Mouse (Mus musculus) limb, embryonic 11.5 days (tissue): Measurements from ENCODE around the gene Ldhb. TPM values are rescaled to one million over a fixed set of nuclear protein-coding genes. Genes with fewer than 3 reads are reported as not detected.
"Not testable (repeated sequence)": the region's sequence is repeated elsewhere in the genome, so short reads cannot be mapped to it uniquely, and the experiment has no call there.

Experiments used
- ATAC-seq: fragments of 200-750 bp; cut with Nextera tagmentation; 2 replicates; pipeline ENCODE4 v1.8.0; 2017; ENCODE audit warnings: low read depth; ENCODE audit not compliant: insufficient number of reproducible peaks, low FRiP score, low TSS enrichment
- DNase-seq: peaks from one replicate; pipeline ENCODE4 v3.0.0-alpha.2; 2015; ENCODE audit warnings: low spot score
- H3K27ac ChIP-seq: fragments of 300-500 bp; sonication (generic); replicated peaks from 2 replicates; pipeline ENCODE4 v1.5.1; 2014; ENCODE audit warnings: low read depth, mild to moderate bottlenecking, low read length
- H3K27me3 ChIP-seq: fragments of 300-500 bp; sonication (generic); 2 replicates; pipeline ENCODE4 v1.6.1; 2014; ENCODE audit warnings: mild to moderate bottlenecking, low read length, mixed read lengths; ENCODE audit not compliant: control insufficient read depth, insufficient read depth
- H3K36me3 ChIP-seq: fragments of 300-500 bp; sonication (generic); 2 replicates; pipeline ENCODE4 v1.6.1; 2014; ENCODE audit warnings: mild to moderate bottlenecking, low read length, moderate library complexity, mixed read lengths; ENCODE audit not compliant: control insufficient read depth, insufficient read depth
- H3K4me1 ChIP-seq: fragments of 300-500 bp; sonication (generic); 2 replicates; pipeline ENCODE4 v1.6.1; 2014; ENCODE audit warnings: low read length, mixed read lengths; ENCODE audit not compliant: control insufficient read depth, insufficient read depth
- H3K4me2 ChIP-seq: fragments of 300-500 bp; sonication (generic); 2 replicates; pipeline ENCODE4 v1.6.1; 2014; ENCODE audit warnings: low read depth, mild to moderate bottlenecking, moderate library complexity; ENCODE audit not compliant: severe bottlenecking
- H3K4me3 ChIP-seq: fragments of 300-500 bp; sonication (generic); 2 replicates; pipeline ENCODE4 v1.5.1; 2014; ENCODE audit warnings: low read depth, low read length
- H3K9ac ChIP-seq: fragments of 300-500 bp; sonication (generic); 2 replicates; pipeline ENCODE4 v1.6.1; 2014; ENCODE audit warnings: mild to moderate bottlenecking, low read length
- H3K9me3 ChIP-seq: fragments of 300-500 bp; sonication (generic); 2 replicates; pipeline ENCODE4 v1.6.1; 2016; ENCODE audit warnings: low read length; ENCODE audit not compliant: control insufficient read depth
- WGBS: fragments of 180-500 bp; shearing (Covaris S2); extraction: QIAGEN DNeasy Blood & Tissue Kit; methylation state at CpG from one replicate; pipeline ENCODE4 v1.1.7; 2014; 5-methylcytosine and 5-hydroxymethylcytosine counted together
- polyA plus RNA-seq: library from polyadenylated mRNA; unstranded; fragments of >200 nt; fragmentation: Nextera tagmentation; extraction: Ambion mirVana; gene quantifications from 2 replicates; pipeline ENCODE4 v1.2.1, GENCODE M21; 2014

Ldhb gene
- polyA plus RNA-seq, 1 experiment from 2014 or later: 564 TPM

GRCm38 (mm10) chr6:142524635-142525308, 17.0 kb upstream of the Ldhb start:
- H3K27ac ChIP-seq: no peak overlapping the region
- H3K36me3 ChIP-seq: no peaks in the 10 kb centered on the region
- no peak overlapping the region for H3K9ac ChIP-seq
- ATAC-seq (peak; percentile 71; the same call in 1 of the 2 replicates), DNase-seq (peak; percentile 84)
- no peak overlapping the region for H3K4me3 ChIP-seq
- WGBS: 9% methylated on average over 4 of the region's 4 CpGs
- no peak overlapping the region for H3K4me2 ChIP-seq
- H3K9me3 ChIP-seq: no peaks in the 10 kb centered on the region
- no peaks in the 10 kb centered on the region for H3K27me3 ChIP-seq
- H3K4me1 ChIP-seq: no peaks in the 10 kb centered on the region

- Histone ChIP-seq H3K4me1 (no peaks in the 10 kb centered on the region), H3K4me2 (no peak overlapping the region), H3K4me3 (no peak overlapping the region), H3K9me3 (no peaks in the 10 kb centered on the region), H3K9ac (no peak overlapping the region), H3K36me3 (no peaks in the 10 kb centered on the region), H3K27ac (no peak overlapping the region), H3K27me3 (no peaks in the 10 kb centered on the region)
- DNase-seq (no peak), ATAC-seq (no peak)
- WGBS: 83% methylated on average over 12 of the region's 12 CpGs
These were observed 13.9 kb upstream of the Ldhb start for GRCm38 (mm10) chr6:142521591-142522110.

GRCm38 (mm10) chr6:142519110-142519509, 11.4 kb upstream of the Ldhb start:
- H3K4me2 ChIP-seq: no peak overlapping the region
- DNase-seq: no peak
- no peaks in the 10 kb centered on the region for H3K4me1 ChIP-seq
- no peaks in the 10 kb centered on the region for H3K9me3 ChIP-seq
- no peak overlapping the region for H3K9ac ChIP-seq
- WGBS: 18% methylated on average over 6 of the region's 6 CpGs
- H3K27ac ChIP-seq: no peak overlapping the region
- H3K27me3 ChIP-seq: no peaks in the 10 kb centered on the region
- no peak overlapping the region for H3K4me3 ChIP-seq
- no peaks in the 10 kb centered on the region for H3K36me3 ChIP-seq
- peak; percentile 41; the same call in 1 of the 2 replicates for ATAC-seq

- ATAC-seq, H3K4me1 ChIP-seq, DNase-seq, H3K4me3 ChIP-seq, H3K9ac ChIP-seq, H3K4me2 ChIP-seq, H3K27ac ChIP-seq, H3K36me3 ChIP-seq, H3K9me3 ChIP-seq, H3K27me3 ChIP-seq: not testable (repeated sequence)
- 74% methylated on average over 8 of the region's 9 CpGs for WGBS
These were observed 7.6 kb upstream of the Ldhb start for GRCm38 (mm10) chr6:142515379-142515778.

GRCm38 (mm10) chr6:142514912-142515311, 7.2 kb upstream of the Ldhb start:
- Histone ChIP-seq H3K9me3 (no peaks in the 10 kb centered on the region), H3K27me3 (no peaks in the 10 kb centered on the region), H3K4me1 (0 out of 2 replicates have a peak, but pooled peaks cover 6% of the 10 kb centered on the region), H3K9ac (no peak overlapping the region), H3K4me2 (no peak overlapping the region), H3K4me3 (no peak overlapping the region), H3K36me3 (no peaks in the 10 kb centered on the region), H3K27ac (no peak overlapping the region)
- ATAC-seq (no peak), DNase-seq (peak; percentile 72)
- WGBS: 5% methylated on average over 10 of the region's 10 CpGs

DNA sequence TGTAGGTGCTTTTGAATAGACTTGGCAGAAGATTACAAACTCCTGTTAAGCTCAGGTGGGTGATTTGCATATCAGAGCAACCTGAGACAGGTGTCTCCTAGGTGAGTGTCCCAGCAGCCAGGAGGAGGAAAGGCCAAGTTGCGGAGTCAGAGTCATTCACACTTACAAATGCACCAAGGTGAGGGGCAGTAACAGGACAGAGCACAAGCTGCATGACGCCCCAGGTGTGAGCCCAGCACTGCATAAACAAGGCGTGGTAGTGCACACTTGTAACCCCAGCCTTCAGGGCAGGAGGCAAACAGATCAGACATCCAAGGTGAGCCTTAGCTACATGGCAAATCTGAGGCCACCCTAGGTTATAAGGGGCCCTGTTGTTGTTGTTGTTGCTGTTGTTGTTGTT, 5.1 kb upstream of the Ldhb start:
- Histone ChIP-seq H3K9ac (no peak overlapping the region), H3K36me3 (no peaks in the 10 kb centered on the region), H3K4me3 (no peak overlapping the region), H3K27me3 (no peaks in the 10 kb centered on the region), H3K4me1 (peaks cover 11% of the 10 kb centered on the region), H3K4me2 (no peak overlapping the region), H3K9me3 (no peaks in the 10 kb centered on the region), H3K27ac (no peak overlapping the region)
- DNase-seq (no peak), ATAC-seq (no peak)
- WGBS: 27% methylated on average over 3 of the region's 3 CpGs

GRCm38 (mm10) chr6:142511516-142512135, 3.9 kb upstream of the Ldhb start:
- no peak overlapping the region for H3K4me3 ChIP-seq
- DNase-seq (peak; percentile 49), ATAC-seq (no peak)
- H3K9ac ChIP-seq: no peak overlapping the region
- H3K36me3 ChIP-seq: no peaks in the 10 kb centered on the region
- peaks cover 11% of the 10 kb centered on the region for H3K4me1 ChIP-seq
- H3K27ac ChIP-seq: no peak overlapping the region
- no peaks in the 10 kb centered on the region for H3K27me3 ChIP-seq
- WGBS: 18% methylated on average over 12 of the region's 12 CpGs
- no peak overlapping the region for H3K4me2 ChIP-seq
- no peaks in the 10 kb centered on the region for H3K9me3 ChIP-seq

DNA sequence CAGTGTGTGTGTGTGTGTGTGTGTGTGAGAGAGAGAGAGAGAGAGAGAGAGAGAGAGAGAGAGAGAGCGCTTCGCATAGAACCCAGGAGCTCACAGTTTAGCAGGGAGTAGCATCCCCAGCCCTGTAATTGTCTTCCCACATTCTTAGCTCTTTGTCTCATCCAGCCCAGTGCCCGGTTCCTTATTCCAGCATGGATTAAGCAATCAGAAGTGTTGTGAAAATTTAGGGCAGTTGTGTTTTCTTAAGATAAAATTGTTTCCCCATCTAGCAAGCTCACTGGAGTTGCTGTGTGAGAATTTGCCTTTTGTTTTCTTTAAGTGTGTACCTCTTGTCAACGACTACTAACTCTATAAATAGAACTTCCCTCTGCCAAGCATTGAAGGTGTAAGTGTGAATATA, 906 bp upstream of the Ldhb start:
- H3K4me1 ChIP-seq: peaks cover 11% of the 10 kb centered on the region
- no peaks in the 10 kb centered on the region for H3K36me3 ChIP-seq
- ATAC-seq (no peak), DNase-seq (no peak)
- H3K4me3 ChIP-seq: no peak overlapping the region
- 35% methylated on average over 4 of the region's 4 CpGs for WGBS
- H3K4me2 ChIP-seq: no peak overlapping the region
- no peak overlapping the region for H3K27ac ChIP-seq
- no peaks in the 10 kb centered on the region for H3K27me3 ChIP-seq
- H3K9me3 ChIP-seq: no peaks in the 10 kb centered on the region
- H3K9ac ChIP-seq: no peak overlapping the region
